Mouse (Mus musculus) urinary bladder, postnatal 10 days (tissue): ENCODE measurements around the gene H2-M1.

Source experiments
- DNase-seq: peaks from one replicate; pipeline ENCODE4 v3.0.0; 2022; ENCODE audit warnings: low spot score

The H2-M1 gene

GRCm38 (mm10) chr17:36672119-36672518, at the start of gene H2-M1:
Gene H2-M1 (minus strand): TSS chr17:36672219.
- DNase-seq: no peak

- DNase-seq: no peak
Observed at GRCm38 (mm10) chr17:36697693-36698092, 25.7 kb upstream of the H2-M1 start.

GRCm38 (mm10) chr17:36642566-36642965, 29.5 kb downstream of the H2-M1 start, which contains the start of gene H2-M9:
Gene H2-M9 (minus strand): TSS chr17:36642666.
- no peak for DNase-seq
